Mouse (Mus musculus) CH12.LX (cell line): ENCODE measurements around the gene Dab1. TPM values are rescaled to one million over a fixed set of nuclear protein-coding genes. Genes with fewer than 3 reads are reported as not detected.

Source experiments
- DNase-seq: peaks from one replicate; pipeline ENCODE4 v3.0.0-alpha.2; 2013; ENCODE audit errors: extremely low read depth
- H3K27ac ChIP-seq: 2 replicates; pipeline ENCODE4 v1.5.1; 2012; ENCODE audit warnings: low read depth, mild to moderate bottlenecking, control low read depth, moderate library complexity; ENCODE audit not compliant: insufficient read depth
- H3K27me3 ChIP-seq: replicated peaks from 2 replicates; pipeline ENCODE3; 2012; ENCODE audit warnings: inconsistent platforms
- H3K36me3 ChIP-seq, 2 experiments: replicated peaks in 1 of 2; 2 replicates each; pipeline versions ENCODE3 to v1.6.1; 2012; ENCODE audit warnings: inconsistent platforms in 1 of 2, low read length in 1 of 2, mild to moderate bottlenecking in 1 of 2, mixed read lengths in 1 of 2, moderate library complexity in 1 of 2; ENCODE audit not compliant: control insufficient read depth in 1 of 2, insufficient read depth in 1 of 2
- H3K4me1 ChIP-seq, 2 experiments: 2 replicates each; pipeline ENCODE4 v1.6.1; 2012; ENCODE audit warnings: inconsistent platforms in 1 of 2, moderate library complexity in 1 of 2; ENCODE audit not compliant: insufficient read depth in 2 of 2, control insufficient read depth in 1 of 2
- H3K4me2 ChIP-seq: 2 replicates; pipeline ENCODE4 v1.6.1; 2012; ENCODE audit warnings: low read depth, mild to moderate bottlenecking, control low read depth; ENCODE audit not compliant: poor library complexity, insufficient read depth, severe bottlenecking
- H3K4me3 ChIP-seq, 3 experiments: fragments of 150-350 bp in 1 of 3; sonication (generic) in 1 of 3; replicated peaks in 1 of 3; 2 replicates each; pipeline versions ENCODE3 to v1.5.1; 2011 to 2012; ENCODE audit warnings: low read depth in 2 of 3, low read length in 2 of 3, mild to moderate bottlenecking in 2 of 3, moderate library complexity in 2 of 3, control low read depth in 1 of 3, improper control_type of control experiment in 1 of 3, inconsistent platforms in 1 of 3, mixed read lengths in 1 of 3; ENCODE audit not compliant: poor library complexity in 1 of 3
- H3K79me2 ChIP-seq: replicated peaks from 2 replicates; pipeline ENCODE4 v1.6.1; 2012; ENCODE audit warnings: mild to moderate bottlenecking, moderate library complexity; ENCODE audit not compliant: control insufficient read depth, poor library complexity, insufficient read depth, severe bottlenecking; ENCODE audit errors: extremely low read depth
- H3K9ac ChIP-seq: 2 replicates; pipeline ENCODE4 v1.6.1; 2012; ENCODE audit warnings: low read depth, mild to moderate bottlenecking, control low read depth, moderate library complexity; ENCODE audit not compliant: insufficient read depth
- H3K9me3 ChIP-seq: replicated peaks from 2 replicates; pipeline ENCODE3; 2012; ENCODE audit warnings: low read length, inconsistent platforms, mixed read lengths
- BHLHE40 ChIP-seq: IDR thresholded peaks from 2 replicates; pipeline ENCODE4 v1.6.1; 2011; ENCODE audit warnings: mild to moderate bottlenecking, low read depth, low read length, improper control_type of control experiment
- CHD1 ChIP-seq: IDR thresholded peaks from 2 replicates; pipeline ENCODE4 v1.6.1; 2012; ENCODE audit warnings: low read depth, low read length, improper control_type of control experiment, inconsistent platforms
- CTCF ChIP-seq, 2 experiments: IDR thresholded peaks in 1 of 2; conservative IDR thresholded peaks in 1 of 2; 2 replicates each; pipeline ENCODE4 v1.5.1; 2011 to 2012; ENCODE audit warnings: low read depth in 2 of 2, low read length in 2 of 2, improper control_type of control experiment in 1 of 2, inconsistent platforms in 1 of 2, mild to moderate bottlenecking in 1 of 2, moderate library complexity in 1 of 2
- E2F4 ChIP-seq: IDR thresholded peaks from 2 replicates; pipeline ENCODE4 v1.6.1; 2011; ENCODE audit warnings: low read depth, low read length, improper control_type of control experiment; ENCODE audit not compliant: insufficient replicate concordance
- EP300 ChIP-seq: IDR thresholded peaks from 2 replicates; pipeline ENCODE4 v1.6.1; 2011; ENCODE audit warnings: low read length, improper control_type of control experiment
- ETS1 ChIP-seq: conservative IDR thresholded peaks from 2 replicates; pipeline ENCODE4 v1.6.1; 2012; ENCODE audit warnings: low read depth, mild to moderate bottlenecking, inconsistent platforms, low read length, improper control_type of control experiment, moderate library complexity
- GABPA ChIP-seq: IDR thresholded peaks from 2 replicates; pipeline ENCODE4 v1.6.1; 2012; ENCODE audit warnings: low read depth, low read length, improper control_type of control experiment, inconsistent platforms; ENCODE audit not compliant: insufficient replicate concordance
- HCFC1 ChIP-seq: IDR thresholded peaks from 2 replicates; pipeline ENCODE4 v1.6.1; 2012; ENCODE audit warnings: low read depth, mild to moderate bottlenecking, inconsistent platforms, low read length, improper control_type of control experiment
- IRF4 ChIP-seq: IDR thresholded peaks from 2 replicates; pipeline ENCODE4 v1.6.1; 2014; ENCODE audit warnings: low read depth, mild to moderate bottlenecking, inconsistent platforms, low read length, improper control_type of control experiment
- MAFK ChIP-seq: IDR thresholded peaks from 2 replicates; pipeline ENCODE4 v1.6.1; 2011; ENCODE audit warnings: low read length, improper control_type of control experiment; ENCODE audit not compliant: insufficient replicate concordance
- MEF2A ChIP-seq: IDR thresholded peaks from 2 replicates; pipeline ENCODE4 v1.6.1; 2014; ENCODE audit warnings: low read depth, mild to moderate bottlenecking, inconsistent platforms, low read length, improper control_type of control experiment, borderline replicate concordance
- MXI1 ChIP-seq: IDR thresholded peaks from 2 replicates; pipeline ENCODE4 v1.6.1; 2011; ENCODE audit warnings: mild to moderate bottlenecking, low read depth, low read length, improper control_type of control experiment
- NRF1 ChIP-seq: IDR thresholded peaks from 2 replicates; pipeline ENCODE4 v1.6.1; 2014; ENCODE audit warnings: low read depth, mild to moderate bottlenecking, inconsistent platforms, low read length, improper control_type of control experiment, moderate library complexity
- RAD21 ChIP-seq: IDR thresholded peaks from 2 replicates; pipeline ENCODE4 v1.6.1; 2011; ENCODE audit warnings: low read depth, mild to moderate bottlenecking, low read length, improper control_type of control experiment, moderate library complexity
- TBP ChIP-seq: conservative IDR thresholded peaks from 2 replicates; pipeline ENCODE4 v1.6.1; 2011; ENCODE audit warnings: low read depth, low read length, improper control_type of control experiment
- TCF12 ChIP-seq: IDR thresholded peaks from 2 replicates; pipeline ENCODE4 v1.6.1; 2014; ENCODE audit warnings: low read depth, mild to moderate bottlenecking, inconsistent platforms, low read length, improper control_type of control experiment
- UBTF ChIP-seq: IDR thresholded peaks from 2 replicates; pipeline ENCODE4 v1.6.1; 2012; ENCODE audit warnings: low read depth, mild to moderate bottlenecking, inconsistent platforms, low read length, improper control_type of control experiment, moderate library complexity
- USF2 ChIP-seq: conservative IDR thresholded peaks from 2 replicates; pipeline ENCODE4 v1.6.1; 2011; ENCODE audit warnings: low read depth, low read length, improper control_type of control experiment
- ZMIZ1 ChIP-seq: IDR thresholded peaks from 2 replicates; pipeline ENCODE4 v1.6.1; 2012; ENCODE audit warnings: low read depth, mild to moderate bottlenecking, inconsistent platforms, low read length, improper control_type of control experiment
- dilution Hi-C: fragments of 300-500 bp; cut with MboI; formaldehyde crosslinking; loops from 2 replicates; pipeline ENCODE4 v1.14.3; 2020; ENCODE audit warnings: low sequenced_read_pairs; ENCODE audit not compliant: extremely low pct_unique_long_range_greater_than_20kb, extremely low pct_ligation_motif_present
- in situ Hi-C: fragments of 300-500 bp; cut with MboI; formaldehyde crosslinking; loops from 3 replicates; pipeline ENCODE4 v1.14.3; 2019; ENCODE audit warnings: low sequenced_read_pairs, low pct_ligation_motif_present, low pct_unique_long_range_greater_than_20kb, mixed read lengths
- polyA plus RNA-seq: library from polyadenylated mRNA; unstranded; fragments of >175 nt; gene quantifications from 2 replicates; pipeline ENCODE4 v1.2.1, GENCODE M21; 2012; ENCODE audit warnings: low read depth; ENCODE audit not compliant: insufficient read length
- total RNA-seq, 2 experiments: library from RNA; depleted of rRNA; stranded (reverse); fragments of 300-350 nt in 1 of 2; fragments of >200 nt in 1 of 2; gene quantifications; 2 replicates each; pipeline ENCODE4 v1.2.3; 2012 to 2014

The Dab1 gene
- total and polyA plus RNA-seq, 3 experiments: not detected

- no peaks in the 10 kb centered on the region for H3K36me3 ChIP-seq
- in situ Hi-C loops (no loop called here), dilution Hi-C loops (no loop called here)
- no peak overlapping the region for H3K4me3 ChIP-seq
- no peak overlapping the region for H3K4me2 ChIP-seq
- H3K79me2 ChIP-seq: no peaks in the 10 kb centered on the region
- no peak overlapping the region for H3K27ac ChIP-seq
- no peaks in the 10 kb centered on the region for H3K27me3 ChIP-seq
- DNase-seq: no peak
- H3K4me1 ChIP-seq: no peaks in the 10 kb centered on the region
- no peak overlapping the region for H3K9ac ChIP-seq
- H3K9me3 ChIP-seq: peaks cover 45% of the 10 kb centered on the region
- TF ChIP-seq ETS1 (no peak), ZMIZ1 (no peak), CTCF (conservative IDR thresholded peaks at IDR 0.05 in 1 of 2, IDR thresholded peaks at IDR 0.05 in 1 of 2; ENCODE audit: low read depth in 2 of 2, low read length in 2 of 2) (no peak), TBP (no peak), E2F4 (no peak), HCFC1 (no peak), GABPA (no peak), MEF2A (no peak), TCF12 (no peak), CHD1 (no peak), BHLHE40 (no peak), USF2 (no peak), MXI1 (no peak), MAFK (no peak), EP300 (no peak)
These were observed 219.2 kb downstream of the Dab1 start for GRCm38 (mm10) chr4:103838377-103838776.

DNA sequence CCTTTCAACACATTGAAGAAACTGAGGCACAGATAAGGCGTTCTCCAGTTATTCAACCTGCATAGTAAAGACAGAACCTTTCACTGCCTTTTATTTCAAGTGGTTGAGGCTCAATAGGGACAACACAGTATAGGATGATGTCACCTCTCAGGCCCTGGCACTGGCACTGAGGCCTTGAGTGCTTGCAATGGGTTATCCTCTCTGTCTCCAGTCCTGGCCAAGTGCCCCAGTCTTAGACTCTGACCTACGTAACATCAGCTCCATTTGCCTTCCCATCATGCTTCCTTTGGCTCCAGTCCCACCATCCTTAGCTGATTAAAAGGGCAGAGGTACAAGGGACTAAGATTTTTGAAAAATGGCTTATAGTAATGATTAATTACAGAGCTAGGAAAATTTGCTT is 220.4 kb downstream of the Dab1 start:
- in situ Hi-C loops: no loop called here
- no peak for DNase-seq
- H3K9ac ChIP-seq: no peak overlapping the region

GRCm38 (mm10) chr4:103841126-103841525 is 222.0 kb downstream of the Dab1 start:
- no peak for DNase-seq
- Histone ChIP-seq H3K9me3 (peaks cover 67% of the 10 kb centered on the region), H3K4me2 (no peak overlapping the region), H3K4me3 (no peak overlapping the region), H3K27ac (no peak overlapping the region), H3K27me3 (no peaks in the 10 kb centered on the region), H3K9ac (no peak overlapping the region), H3K79me2 (no peaks in the 10 kb centered on the region), H3K36me3 (no peaks in the 10 kb centered on the region), H3K4me1 (no peaks in the 10 kb centered on the region)
- no peak for TF ChIP-seq IRF4
- TF ChIP-seq RAD21: no peak
- TF ChIP-seq UBTF: no peak
- TF ChIP-seq USF2: no peak
- dilution Hi-C loops (no loop called here), in situ Hi-C loops (no loop called here)

More for the DNA sequence above, 220.4 kb downstream of the Dab1 start:
- no peaks in the 10 kb centered on the region for H3K79me2 ChIP-seq
- H3K4me1 ChIP-seq: no peaks in the 10 kb centered on the region
- dilution Hi-C loops: no loop called here
- no peaks in the 10 kb centered on the region for H3K27me3 ChIP-seq
- peaks cover 55% of the 10 kb centered on the region for H3K9me3 ChIP-seq
- H3K4me2 ChIP-seq: no peak overlapping the region
- H3K27ac ChIP-seq: no peak overlapping the region
- no peaks in the 10 kb centered on the region for H3K36me3 ChIP-seq
- H3K4me3 ChIP-seq: no peak overlapping the region
- TF ChIP-seq UBTF (no peak), NRF1 (no peak)
